Mouse (Mus musculus) C2C12 (cell line): Measurements from ENCODE around the gene Zfp383. TPM values are rescaled to one million over a fixed set of nuclear protein-coding genes. Genes with fewer than 3 reads are reported as not detected.
"Not testable (repeated sequence)": the region's sequence is repeated elsewhere in the genome, so short reads cannot be mapped to it uniquely, and the experiment has no call there.

ENCODE experiments used
- H3K27me3 ChIP-seq: one replicate; pipeline ENCODE4 v1.6.1; 2011; ENCODE audit not compliant: control insufficient read depth, insufficient read depth, insufficient read length
- H3K36me3 ChIP-seq: one replicate; pipeline ENCODE4 v1.6.1; 2011; ENCODE audit not compliant: control insufficient read depth, insufficient read depth
- H3K4me3 ChIP-seq: one replicate; pipeline ENCODE4 v1.5.1; 2011; ENCODE audit warnings: mild to moderate bottlenecking, control low read depth; ENCODE audit not compliant: poor library complexity, insufficient read depth, severe bottlenecking
- H3K79me2 ChIP-seq: one replicate; pipeline ENCODE4 v1.6.1; 2011; ENCODE audit not compliant: control insufficient read depth, insufficient read depth
- H3K79me3 ChIP-seq: one replicate; pipeline ENCODE4 v1.6.1; 2011; ENCODE audit warnings: low read depth, control low read depth
- H3ac ChIP-seq: one replicate; pipeline ENCODE3; 2011; ENCODE audit warnings: low read depth; ENCODE audit not compliant: control insufficient read depth, insufficient read length
- CTCF ChIP-seq: IDR thresholded peaks from one replicate; pipeline ENCODE4 v1.5.1; 2011; ENCODE audit not compliant: control insufficient read depth, insufficient read depth, insufficient read length
- FOSL1 ChIP-seq: IDR thresholded peaks from one replicate; pipeline ENCODE4 v1.8.0; 2011; ENCODE audit warnings: mild to moderate bottlenecking, low read length; ENCODE audit not compliant: poor library complexity, insufficient read depth, severe bottlenecking
- MYOD1 ChIP-seq: IDR thresholded peaks from one replicate; pipeline ENCODE4 v1.6.1; 2011; ENCODE audit warnings: low read depth; ENCODE audit not compliant: control insufficient read depth, insufficient read length
- MYOG ChIP-seq: IDR thresholded peaks from one replicate; pipeline ENCODE4 v1.6.1; 2011; ENCODE audit not compliant: control insufficient read depth, insufficient read length; ENCODE audit errors: extremely low read depth
- USF1 ChIP-seq: IDR thresholded peaks from one replicate; pipeline ENCODE4 v1.6.1; 2011; ENCODE audit warnings: low read depth, mild to moderate bottlenecking, control low read depth, moderate library complexity
- microRNA-seq: library from miRNA; unstranded; fragments of <30 nt; microRNA quantifications from one replicate; pipeline ENCODE4, GENCODE M21; 2019; ENCODE audit warnings: borderline microRNAs expressed
- polyA plus RNA-seq: library from polyadenylated mRNA; unstranded; fragments of >200 nt; fragmentation: generic; extraction: Trizol; gene quantifications from one replicate; pipeline ENCODE4 v1.2.1, GENCODE M21; 2012; ENCODE audit warnings: missing spikeins

Zfp383 gene
- polyA plus RNA-seq, 1 experiment = 1.8 TPM

DNA sequence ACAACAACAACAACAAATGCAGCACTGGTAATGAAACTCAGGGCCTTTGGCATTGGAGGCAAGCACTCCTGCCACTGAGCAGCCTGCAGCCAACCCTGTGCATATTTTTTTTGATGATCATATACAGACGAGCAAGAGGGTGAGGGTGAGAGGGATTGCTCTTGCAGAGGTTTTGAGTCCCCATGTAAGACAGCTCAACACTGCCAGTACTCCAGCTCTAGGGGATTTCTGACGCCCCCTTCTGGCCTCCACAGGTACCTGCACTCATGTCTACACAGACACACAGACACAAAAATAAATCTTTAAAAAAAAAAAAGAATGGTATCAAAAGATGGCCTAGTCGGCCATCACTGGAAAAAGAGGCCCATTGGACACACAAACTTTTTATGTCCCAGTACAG, 51.0 kb downstream of the Zfp383 start:
- no peaks in the 10 kb centered on the region for H3K79me2 ChIP-seq
- no peak overlapping the region for H3K4me3 ChIP-seq
- no peaks in the 10 kb centered on the region for H3K36me3 ChIP-seq
- no peak overlapping the region for H3ac ChIP-seq
- TF ChIP-seq FOSL1 (no peak), MYOD1 (no peak), CTCF (no peak), USF1 (no peak), MYOG (no peak)
- no peaks in the 10 kb centered on the region for H3K27me3 ChIP-seq
- no peaks in the 10 kb centered on the region for H3K79me3 ChIP-seq

- not testable (repeated sequence) for H3K27me3 ChIP-seq, H3K4me3 ChIP-seq, H3ac ChIP-seq, H3K79me2 ChIP-seq, H3K36me3 ChIP-seq, H3K79me3 ChIP-seq
Observed at GRCm38 (mm10) chr7:29965115-29965810, 57.2 kb downstream of the Zfp383 start.

Small RNA genes lying within 50 kb of the gene (microRNA-seq; reads per million reads assigned to microRNA genes)
- gene Mir7668 = 0.36 reads per million

Other genes with a start within 250 kb of the Zfp383 start
- not detected for gene Catsperg2, start 181.2 kb upstream of the Zfp383 start, polyA plus RNA-seq
- 3.0 TPM for gene Zfp84, start 139.7 kb upstream of the Zfp383 start, polyA plus RNA-seq
- gene Zfp30, start 124.2 kb upstream of the Zfp383 start, polyA plus RNA-seq = 1.4 TPM
- gene Zfp790, start 92.1 kb upstream of the Zfp383 start, polyA plus RNA-seq = 2.5 TPM
- 1.0 TPM for gene Zfp940, start 54.6 kb upstream of the Zfp383 start, polyA plus RNA-seq
- 0.78 TPM for gene Zfp420, start 48.2 kb upstream of the Zfp383 start, polyA plus RNA-seq
- 3.0 TPM for gene Zfp27, start 1.7 kb upstream of the Zfp383 start, polyA plus RNA-seq
- 1.9 TPM for gene Zfp74, start 45.9 kb downstream of the Zfp383 start, polyA plus RNA-seq
- gene Zfp568, start 75.7 kb downstream of the Zfp383 start, polyA plus RNA-seq = 11.0 TPM
- 0.40 TPM for gene Zfp14, start 143.2 kb downstream of the Zfp383 start, polyA plus RNA-seq
- 2.0 TPM for gene Zfp82, start 164.7 kb downstream of the Zfp383 start, polyA plus RNA-seq
- 0.05 TPM for gene Gm26920, start 182.2 kb downstream of the Zfp383 start, polyA plus RNA-seq
- gene Zfp566, start 182.3 kb downstream of the Zfp383 start, polyA plus RNA-seq = 3.1 TPM
- 8.6 TPM for gene Zfp260, start 186.6 kb downstream of the Zfp383 start, polyA plus RNA-seq
- gene Zfp382, start 213.7 kb downstream of the Zfp383 start, polyA plus RNA-seq = 3.8 TPM